18 mouse cellular contexts compared by ENCODE assay signal in genomic region chr5:21702873-21703475, GRCm38 (mm10). TPM values are rescaled to one million over a fixed set of nuclear protein-coding genes. Genes with fewer than 3 reads are reported as not detected.
DNase-seq lines count a peak whose midpoint lies in the region.
"Had no signal": no experiment of that assay in that cellular context is flagged by ENCODE, and none has a peak within 500 bp of the region (broad histone marks: within the 10 kb centered on the region; RNA-seq: fewer than 3 reads in every experiment).

No protein-coding gene starts in this region.

- peak overlapping the region; percentile 2; the same call in 1 of the 2 replicates for H3K27ac ChIP-seq in heart, embryonic 10.5 days
- H3K27ac ChIP-seq: hindbrain, embryonic 12.5 days; kidney, embryonic 15.5 days; left cerebral cortex, adult 2 months; lung, embryonic 15.5 days; midbrain, embryonic 13.5 days; neural tube, embryonic 13.5 days had no signal

- H3K4me3 ChIP-seq in heart, embryonic 10.5 days, result no peak overlapping the region
- H3K4me3 ChIP-seq: hindbrain, embryonic 12.5 days; kidney, embryonic 15.5 days; left cerebral cortex, adult 2 months; lung, embryonic 15.5 days; midbrain, embryonic 13.5 days; neural tube, embryonic 13.5 days had no signal

- WGBS in heart, embryonic 10.5 days, result 61% methylated on average over 6 of the region's 6 CpGs
- WGBS in large intestine, adult 2 months, result 37% methylated on average over 6 of the region's 6 CpGs

- H3K4me1 ChIP-seq in heart, embryonic 10.5 days, result no peaks in the 10 kb centered on the region
- H3K4me1 ChIP-seq: hindbrain, embryonic 12.5 days had no signal

- DNase-seq in heart, adult 11 months, result peak; percentile 83
- no peak for DNase-seq in heart, postnatal 4 days
- DNase-seq in 3T3-L1 (ENCODE audit: low read depth, low spot score), result peak; percentile 46
- no peak for DNase-seq in heart, embryonic 10.5 days (ENCODE audit: low spot score)
- DNase-seq in large intestine, adult 2 months (ENCODE audit: low read depth, low spot score), result peak; percentile 33
- no peak for DNase-seq in cerebellum, adult 11 months
- no peak for DNase-seq in layer of hippocampus, adult 9-11 months
- DNase-seq in layer of hippocampus, adult 8-10 months (ENCODE audit: low spot score in 2 of 2), result no peak
- DNase-seq: right cerebral cortex, adult 18-20 months; thymus, postnatal 36 days had no signal

- H3K27me3 ChIP-seq in heart, embryonic 10.5 days (ENCODE audit: insufficient read depth, poor library complexity, severe bottlenecking), result no peaks in the 10 kb centered on the region
- H3K27me3 ChIP-seq: hindbrain, embryonic 12.5 days; kidney, embryonic 15.5 days; lung, embryonic 15.5 days; midbrain, embryonic 13.5 days; neural tube, embryonic 13.5 days had no signal

- H3K36me3 ChIP-seq in heart, embryonic 10.5 days, result no peaks in the 10 kb centered on the region
- H3K36me3 ChIP-seq: G1E; hindbrain, embryonic 12.5 days; kidney, embryonic 15.5 days; lung, embryonic 15.5 days; midbrain, embryonic 13.5 days; neural tube, embryonic 13.5 days had no signal

- no peaks in the 10 kb centered on the region for H3K9me3 ChIP-seq in heart, embryonic 10.5 days
- H3K9me3 ChIP-seq: G1E; hindbrain, embryonic 12.5 days; lung, embryonic 15.5 days; midbrain, embryonic 13.5 days; neural tube, embryonic 13.5 days had no signal

RNA-seq across cellular contexts. Expression of gene Napepld, which starts 1.8 kb away (rescaled TPM):
- total RNA-seq in heart, postnatal 4 days (2021), result 1 to 10 TPM; 6.4 to 7.5 TPM
- 3.1 and 3.7 TPM in 2 replicates for polyA plus RNA-seq in heart, embryonic 10.5 days (2016; fragmentation: Nextera tagmentation; extraction: Ambion mirVana)
- 2.7 and 2.8 TPM in 2 replicates for polyA plus RNA-seq in large intestine, adult 2 months (2012; rRNA removed)
- total RNA-seq in layer of hippocampus, adult 8-10 months (2022), result 10 to 100 TPM; 21.7 to 28.2 (median 23.9) TPM

RNA-seq across cellular contexts. Expression of gene Pmpcb, which starts 34.0 kb away (rescaled TPM):
- 100 to 1,000 TPM; 211 to 228 TPM for total RNA-seq in heart, postnatal 4 days (2021)
- 100 and 115 TPM in 2 replicates for polyA plus RNA-seq in heart, embryonic 10.5 days (2016; fragmentation: Nextera tagmentation; extraction: Ambion mirVana)
- 37.7 and 38.5 TPM in 2 replicates for polyA plus RNA-seq in large intestine, adult 2 months (2012; rRNA removed)
- total RNA-seq in layer of hippocampus, adult 8-10 months (2022), result 10 to 100 TPM; 69.8 to 85.6 (median 79.1) TPM

RNA-seq across cellular contexts. Expression of gene Armc10, which starts 57.4 kb away (rescaled TPM):
- 10 to 100 TPM; 17.6 to 17.7 TPM for total RNA-seq in heart, postnatal 4 days (2021)
- 23.0 and 32.8 TPM in 2 replicates for polyA plus RNA-seq in heart, embryonic 10.5 days (2016; fragmentation: Nextera tagmentation; extraction: Ambion mirVana)
- polyA plus RNA-seq in large intestine, adult 2 months (2012; rRNA removed), result 23.3 and 27.9 TPM in 2 replicates
- 10 to 100 TPM; 18.8 to 21.6 (median 21.4) TPM for total RNA-seq in layer of hippocampus, adult 8-10 months (2022)

RNA-seq across cellular contexts. Expression of gene Fbxl13, which starts 57.5 kb away (rescaled TPM):
- under 1 TPM; 0.09 to 0.12 TPM for total RNA-seq in heart, postnatal 4 days (2021)
- 0.22 and 0.26 TPM in 2 replicates for polyA plus RNA-seq in heart, embryonic 10.5 days (2016; fragmentation: Nextera tagmentation; extraction: Ambion mirVana)
- 0.12 and 0.25 TPM in 2 replicates for polyA plus RNA-seq in large intestine, adult 2 months (2012; rRNA removed)
- under 1 TPM in 3 of 4 experiments, not detected in 1; 0.19 to 0.52 (median 0.47) TPM for total RNA-seq in layer of hippocampus, adult 8-10 months (2022)
- polyA plus RNA-seq: erythroblast, embryonic 14.5 days; G1E had no signal

Comparison
In these comparisons a context has a peak if more than half of its experiments do, and no peak if none do; other contexts are left out.
1. DNase-seq: peak in heart, adult 11 months (single experiment), 3T3-L1 (single experiment) and large intestine, adult 2 months (single experiment); none in heart, postnatal 4 days (single experiment), heart, embryonic 10.5 days (single experiment), cerebellum, adult 11 months (single experiment), layer of hippocampus, adult 9-11 months (single experiment) and layer of hippocampus, adult 8-10 months (0 of 2).